Mouse (Mus musculus) frontal cortex, postnatal 36 days (tissue): ENCODE data around the gene Map6d1.

Source experiments
- DNase-seq, 2 experiments: peaks; one replicate each; pipeline ENCODE4 v3.0.0; 2022; ENCODE audit warnings: low spot score in 2 of 2

Gene Map6d1

DNA sequence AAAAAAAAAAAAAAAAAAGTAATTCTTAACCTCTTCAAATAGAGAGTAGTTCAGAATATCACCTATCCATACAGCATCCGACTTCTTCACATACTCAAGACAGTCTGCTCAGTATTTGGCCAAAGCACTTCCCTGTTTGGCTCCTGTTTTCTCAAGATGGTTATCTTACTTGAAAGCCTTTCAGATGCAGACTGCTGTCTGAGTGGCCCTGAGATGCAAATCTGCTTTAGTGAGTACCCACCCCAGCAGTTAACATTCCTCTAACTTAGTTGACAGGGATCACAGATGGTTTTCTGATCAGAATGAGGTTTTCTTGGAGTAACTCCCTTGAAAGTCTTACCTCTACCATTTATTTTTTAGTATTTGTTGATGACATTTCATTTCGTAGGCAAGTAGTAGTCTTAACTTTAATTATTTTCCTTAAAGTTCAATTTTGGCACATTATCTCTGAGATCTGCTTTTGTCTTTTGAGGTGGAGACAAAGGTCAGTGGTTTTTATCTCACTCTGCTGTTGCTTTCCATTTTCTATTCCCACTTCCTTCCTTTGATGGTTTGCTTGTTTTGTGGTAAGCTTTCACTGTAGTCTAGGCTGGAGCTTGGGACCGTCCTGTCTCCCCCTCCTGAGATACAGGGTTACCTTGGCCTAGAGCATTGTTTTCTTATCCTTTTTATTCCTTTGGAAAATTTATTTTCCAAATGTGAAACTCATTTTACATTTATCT is 49.8 kb downstream of the Map6d1 start:
- DNase-seq = no peak

DNA sequence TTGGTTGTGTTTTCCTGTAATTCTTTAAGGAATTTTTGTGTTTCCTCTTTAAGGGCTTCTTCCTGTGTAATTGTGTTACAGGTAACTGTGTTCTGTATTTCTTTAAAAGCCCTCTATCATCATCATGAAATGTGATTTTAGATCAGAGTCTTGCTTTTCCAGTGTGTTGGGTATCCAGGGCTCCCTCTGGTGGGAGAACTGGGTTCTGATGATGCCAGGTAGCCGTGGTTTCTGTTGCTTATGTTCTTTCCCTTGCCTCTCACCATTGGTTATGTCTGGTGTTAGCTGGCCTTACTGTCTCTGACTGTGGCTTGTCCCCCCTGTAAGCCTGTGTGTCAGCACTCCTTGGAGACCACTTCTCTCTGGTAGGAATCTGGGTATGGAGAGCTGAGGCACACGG is 55.8 kb downstream of the Map6d1 start:
- DNase-seq = peak in 1 of 2 experiments; percentile 40
